Mouse (Mus musculus): ENCODE results near the gene Rgsl1. TPM values are rescaled to one million over a fixed set of nuclear protein-coding genes. Genes with fewer than 3 reads are reported as not detected.

Gene Rgsl1
- total RNA-seq, 1 experiment from 2014 or later, result not detected

DNA sequence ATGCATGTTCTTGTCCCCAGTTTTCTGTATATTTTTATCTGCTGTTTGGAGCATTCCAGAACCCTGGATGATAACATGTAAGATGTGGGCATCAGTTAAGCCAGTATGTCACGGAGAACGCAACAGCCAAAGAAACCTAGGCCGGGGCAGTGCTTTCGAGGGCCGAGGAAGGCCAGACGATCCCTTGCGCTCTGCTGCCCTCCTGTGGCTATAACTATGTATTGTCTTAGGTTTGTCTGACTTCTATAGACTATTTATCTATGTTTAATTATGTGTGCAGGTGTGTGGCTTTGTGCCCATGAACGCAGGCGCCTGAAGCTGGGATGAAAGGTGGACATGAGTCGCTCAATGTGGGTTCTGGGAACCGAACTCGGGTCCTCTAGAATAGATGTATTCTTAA, 97.2 kb downstream of the Rgsl1 start:
- peak; percentile 59 for ATAC-seq (ENCODE audit: extremely low read depth, insufficient number of reproducible peaks, low FRiP score, poor library complexity, severe bottlenecking)

DNA sequence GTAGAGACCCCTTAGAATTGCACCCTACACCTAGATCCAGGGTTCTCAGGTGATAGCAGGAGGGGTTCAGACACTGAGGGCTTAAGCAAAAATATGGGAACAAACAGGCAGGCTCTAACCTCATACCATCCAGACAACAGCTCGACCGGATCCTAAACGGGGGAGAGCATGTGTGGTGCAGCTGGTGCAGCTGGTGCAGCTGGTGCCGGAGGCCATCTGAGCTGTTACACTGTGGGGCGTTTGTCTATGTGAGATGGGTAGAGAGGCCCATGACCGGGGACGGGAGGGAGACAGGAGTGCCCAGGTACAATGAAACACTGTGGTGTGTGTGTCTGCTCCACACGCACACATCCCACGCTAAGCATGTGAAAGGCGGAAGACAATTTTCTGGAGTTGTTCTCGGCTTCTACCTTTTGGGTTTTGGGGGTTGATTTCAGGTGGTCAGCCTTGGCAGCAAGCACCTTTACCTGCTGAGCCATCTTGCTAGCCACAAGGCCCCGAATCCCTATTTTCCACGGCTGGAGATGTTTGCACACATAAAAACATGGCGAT, 97.7 kb downstream of the Rgsl1 start:
- no peak for ATAC-seq (ENCODE audit: extremely low read depth, insufficient number of reproducible peaks, low FRiP score, poor library complexity, severe bottlenecking)

DNA sequence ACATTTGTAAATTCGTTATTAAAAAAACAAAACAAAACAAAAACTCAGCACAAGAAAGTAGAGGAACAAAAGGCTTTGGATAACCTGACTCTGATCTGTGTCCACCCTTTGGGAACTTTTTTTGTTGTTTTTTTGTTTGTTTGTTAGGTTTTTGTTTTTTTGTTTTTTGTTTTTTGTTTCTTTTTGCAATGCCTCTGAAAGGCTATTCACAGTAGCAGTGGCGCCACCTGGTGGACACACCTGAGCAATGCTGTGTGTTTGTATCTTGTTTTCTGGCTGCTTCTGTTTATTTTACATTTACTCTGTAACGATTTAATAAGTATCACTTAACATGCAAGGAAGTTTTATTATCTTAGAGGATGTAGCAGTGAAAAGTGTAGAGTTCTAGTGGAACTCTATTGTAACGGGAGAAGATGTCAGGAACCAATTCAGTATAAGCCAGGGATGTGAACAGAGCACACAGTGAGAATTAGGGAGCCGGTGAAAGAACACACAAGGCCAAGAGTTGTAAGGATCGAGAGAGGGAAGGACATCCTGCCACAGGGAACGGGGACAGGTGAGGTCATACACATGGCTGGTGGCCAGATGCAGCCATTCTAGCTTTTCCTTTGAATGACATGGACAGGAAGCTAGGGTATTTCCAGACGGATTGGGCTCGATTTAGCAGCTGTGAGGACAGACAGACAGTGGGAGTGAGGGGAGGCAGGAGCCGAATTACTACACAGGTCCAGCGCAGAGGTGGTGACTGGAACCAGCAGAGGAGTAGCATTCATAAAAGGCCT, 101.4 kb downstream of the Rgsl1 start:
- ATAC-seq (ENCODE audit: extremely low read depth, insufficient number of reproducible peaks, low FRiP score, poor library complexity, severe bottlenecking), result no peak

DNA sequence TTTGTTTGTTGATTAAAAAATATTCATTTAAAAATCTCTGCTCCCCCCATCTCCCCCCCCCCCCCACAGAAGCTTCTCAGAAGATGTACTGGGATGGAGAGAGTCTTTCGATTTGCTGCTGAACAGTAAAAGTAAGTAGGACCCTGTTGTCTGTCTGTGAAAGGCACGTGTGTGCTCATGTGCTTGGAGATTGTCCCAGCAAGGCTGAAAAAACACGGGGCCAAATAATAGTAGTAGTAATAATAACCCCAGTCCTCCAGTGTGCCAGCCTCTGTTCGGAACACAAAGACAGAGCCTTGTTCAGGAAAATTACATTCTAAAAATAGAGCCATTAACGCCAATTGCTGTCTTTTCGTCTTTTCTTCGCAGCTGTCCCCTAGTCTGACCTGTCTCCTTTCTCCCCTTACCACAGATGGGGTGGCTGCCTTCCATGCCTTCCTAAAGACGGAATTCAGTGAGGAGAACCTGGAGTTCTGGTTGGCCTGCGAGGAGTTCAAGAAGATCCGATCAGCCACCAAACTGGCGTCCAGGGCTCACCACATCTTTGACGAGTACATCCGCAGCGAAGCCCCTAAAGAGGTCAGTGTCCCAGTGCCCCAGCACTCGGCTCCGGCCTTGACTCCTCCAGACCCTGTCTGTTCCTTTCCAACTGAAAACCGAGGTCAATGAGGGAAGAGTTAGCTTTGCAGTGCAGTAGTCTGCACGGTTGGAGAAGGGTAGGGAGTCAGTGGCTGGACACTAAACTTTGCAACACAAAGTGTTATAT, 102.2 kb downstream of the Rgsl1 start:
- ATAC-seq (ENCODE audit: extremely low read depth, insufficient number of reproducible peaks, low FRiP score, poor library complexity, severe bottlenecking), result no peak

DNA sequence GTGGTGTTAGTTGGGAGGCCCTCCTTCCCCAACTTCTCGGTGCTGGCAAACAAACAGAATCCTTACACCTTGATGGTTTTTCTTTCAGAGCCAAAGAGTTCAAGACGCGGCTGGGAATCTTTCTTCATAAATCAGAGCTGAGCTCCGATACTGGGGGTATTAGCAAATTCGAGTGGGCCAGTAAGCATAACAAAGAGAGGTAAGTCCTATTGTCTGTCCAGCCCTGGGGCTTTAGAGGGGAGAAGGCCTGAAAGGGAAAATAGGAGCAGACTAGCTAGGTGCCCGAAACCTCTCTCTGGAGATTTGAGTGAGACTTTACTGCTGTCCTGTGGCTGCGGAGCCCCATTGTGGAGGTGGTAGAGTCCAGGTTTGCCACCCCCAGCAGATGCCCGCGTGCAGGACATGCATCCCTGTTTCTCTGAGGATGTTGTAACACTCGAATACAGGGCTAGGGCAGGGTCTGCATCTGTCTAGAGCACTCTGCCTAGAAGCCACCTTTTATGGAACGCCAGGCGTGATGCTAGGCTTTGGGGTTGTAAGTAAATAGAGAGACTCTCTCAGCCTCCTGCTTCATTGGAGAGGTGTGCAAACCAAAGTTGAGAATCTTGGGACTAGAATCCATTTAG, 103.1 kb downstream of the Rgsl1 start:
- ATAC-seq (ENCODE audit: extremely low read depth, insufficient number of reproducible peaks, low FRiP score, poor library complexity, severe bottlenecking), result no peak

DNA sequence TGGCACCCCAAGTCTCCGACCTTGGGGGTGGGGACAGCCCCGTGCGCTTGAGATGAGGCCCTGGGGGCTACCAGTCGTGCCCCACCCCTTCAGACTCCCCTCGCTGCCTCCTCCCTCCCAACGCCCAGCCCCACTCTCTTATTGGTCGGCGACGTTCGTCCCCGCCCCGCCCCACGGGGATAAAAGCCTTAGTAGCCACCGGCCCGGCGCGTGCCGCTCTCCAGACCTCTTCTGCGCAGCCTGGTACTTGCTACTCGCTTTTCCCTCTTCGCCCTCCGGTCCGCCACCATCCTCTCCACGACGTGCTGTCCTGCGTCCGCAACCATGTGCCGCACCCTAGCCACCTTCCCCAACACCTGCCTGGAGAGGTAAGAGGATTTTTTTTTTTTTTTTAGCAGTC, 103.8 kb downstream of the Rgsl1 start, which contains the start of gene Rgs16:
Rgs16 (plus strand) TSS at position 205 of the 400 bp plus-strand sequence.
- no peak for ATAC-seq (ENCODE audit: extremely low read depth, insufficient number of reproducible peaks, low FRiP score, poor library complexity, severe bottlenecking)

DNA sequence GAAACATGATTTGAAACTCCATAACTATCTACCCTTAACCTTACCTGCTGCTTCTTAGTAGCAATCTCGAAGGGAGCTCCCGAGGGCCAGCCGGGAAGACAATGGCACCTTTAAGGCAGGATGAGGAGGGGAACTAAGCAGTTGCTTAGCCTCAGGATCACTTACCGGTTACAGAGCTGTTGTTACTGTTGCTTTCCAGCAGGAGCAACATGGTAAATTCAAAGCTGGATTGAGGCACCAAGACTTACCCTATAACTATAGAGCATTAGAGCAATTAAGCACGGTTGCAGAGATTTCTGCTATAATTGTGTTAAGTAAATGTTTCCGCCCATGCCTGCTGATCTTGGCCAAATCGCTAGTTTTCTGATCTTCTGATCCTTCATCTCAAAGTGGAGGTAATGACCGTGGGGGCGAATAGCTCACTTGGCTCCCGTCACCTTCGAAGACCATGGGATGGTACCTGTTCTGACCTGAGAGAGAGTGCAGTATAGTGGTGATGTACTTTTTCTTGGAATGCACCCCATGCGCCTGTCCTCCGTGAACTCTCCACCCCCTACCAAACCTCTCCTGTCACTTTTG, 104.4 kb downstream of the Rgsl1 start:
- ATAC-seq (ENCODE audit: extremely low read depth, insufficient number of reproducible peaks, low FRiP score, poor library complexity, severe bottlenecking), result no peak

DNA sequence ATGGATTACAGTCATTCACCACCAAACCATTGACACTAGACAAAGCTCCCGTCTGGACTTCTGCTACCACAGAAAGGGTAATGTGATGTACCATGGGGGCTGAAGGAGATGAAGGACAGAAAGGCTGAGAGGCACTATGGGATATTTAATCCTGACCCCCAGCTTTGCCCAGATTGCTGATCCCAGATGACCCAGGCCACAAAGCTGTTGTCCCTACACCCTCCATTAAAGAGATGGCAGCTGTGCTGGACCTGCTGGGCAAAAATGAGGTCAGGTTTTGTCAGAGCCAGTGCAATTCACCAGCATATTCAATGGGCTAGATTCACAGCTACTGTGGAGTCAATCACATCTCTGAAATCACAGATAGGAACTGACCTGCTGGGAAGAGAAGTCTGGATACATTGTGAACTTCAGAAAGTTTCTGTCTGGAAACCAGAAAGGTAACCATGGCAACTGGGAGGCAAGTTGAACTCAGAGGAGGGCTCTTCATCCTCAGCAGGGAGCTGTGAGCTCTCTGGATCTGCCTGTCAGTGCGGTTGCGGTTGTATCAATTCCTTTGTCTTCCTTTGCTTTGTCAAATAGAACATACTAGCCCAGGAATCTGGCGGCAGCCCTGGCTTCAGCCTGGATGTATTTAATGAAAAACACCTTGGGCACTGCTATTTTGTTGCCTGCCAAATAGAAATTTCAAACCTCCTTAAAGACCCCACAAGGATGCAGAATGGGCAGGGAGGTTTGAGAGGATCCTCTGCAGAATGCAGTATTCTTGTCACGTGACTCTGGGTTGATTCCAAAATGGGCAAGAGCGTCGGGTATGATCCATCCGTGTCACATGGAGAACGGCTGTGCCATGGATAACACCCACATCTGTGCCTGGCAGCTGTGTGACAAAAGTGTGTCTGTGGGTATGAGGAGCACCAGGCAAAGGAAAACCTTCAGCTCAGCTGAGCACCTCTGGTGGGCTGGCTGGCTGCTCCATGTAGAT, 106.5 kb downstream of the Rgsl1 start:
- no peak for ATAC-seq (ENCODE audit: extremely low read depth, insufficient number of reproducible peaks, low FRiP score, poor library complexity, severe bottlenecking)

DNA sequence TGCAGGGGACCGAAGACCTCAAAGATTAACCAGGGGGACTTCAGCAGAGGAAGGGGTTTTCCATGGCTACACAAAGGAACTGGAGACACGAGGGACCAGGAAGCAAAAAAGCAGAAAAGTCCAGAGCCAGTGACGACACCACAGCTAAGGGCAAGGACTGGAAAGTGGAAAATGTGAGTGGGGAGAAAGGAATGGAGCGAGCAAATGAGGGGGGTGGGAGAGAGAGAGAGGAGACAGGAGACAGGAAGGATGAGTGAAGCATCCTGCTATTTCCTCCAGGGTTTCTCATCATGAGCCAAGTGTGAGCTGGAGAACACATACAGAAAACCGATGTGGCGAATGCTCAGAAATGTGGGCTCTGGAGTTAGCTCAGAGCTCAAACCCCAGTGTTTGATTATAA, 107.8 kb downstream of the Rgsl1 start:
- no peak for ATAC-seq (ENCODE audit: extremely low read depth, insufficient number of reproducible peaks, low FRiP score, poor library complexity, severe bottlenecking)

DNA sequence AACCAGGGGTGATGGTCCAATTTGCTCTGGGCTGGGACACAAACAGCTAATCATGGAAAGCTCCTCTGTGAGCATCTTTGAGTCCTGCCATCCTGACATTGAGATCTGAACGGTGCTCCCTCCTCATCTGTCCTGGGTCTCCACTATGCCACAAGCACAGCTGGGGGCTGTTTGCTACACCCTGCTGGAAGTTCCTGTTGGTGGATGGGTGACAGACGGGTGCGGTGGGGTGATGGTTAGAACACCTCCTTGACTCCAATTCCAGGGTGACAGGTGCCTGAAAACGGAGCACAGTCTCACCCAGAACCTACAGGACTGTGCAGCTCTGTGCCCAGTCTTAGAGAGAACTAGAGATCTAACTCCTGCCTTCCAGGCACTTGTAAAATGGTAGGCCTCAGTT, 109.1 kb downstream of the Rgsl1 start:
- ATAC-seq (ENCODE audit: extremely low read depth, insufficient number of reproducible peaks, low FRiP score, poor library complexity, severe bottlenecking), result no peak

DNA sequence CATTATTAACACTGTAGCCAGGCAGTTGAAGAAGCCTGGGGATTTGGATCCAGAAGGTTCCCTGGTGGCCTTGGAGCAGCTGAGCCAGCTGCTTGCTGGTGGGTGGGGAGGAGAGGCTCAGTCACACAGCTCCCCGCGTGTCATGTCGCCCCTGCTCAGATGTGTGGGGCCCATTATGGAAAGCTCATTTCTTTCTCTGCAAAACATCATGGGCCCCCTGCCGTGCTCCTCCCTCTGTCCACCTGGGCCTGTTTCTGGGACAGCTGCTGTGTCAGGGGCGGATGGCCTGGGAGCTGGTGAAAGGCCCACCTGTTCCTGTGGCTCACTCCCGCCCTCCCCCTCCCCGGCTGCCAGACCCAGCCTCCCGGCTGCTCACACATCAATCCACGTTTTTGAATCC, 110.8 kb downstream of the Rgsl1 start:
- ATAC-seq (ENCODE audit: extremely low read depth, insufficient number of reproducible peaks, low FRiP score, poor library complexity, severe bottlenecking), result no peak

DNA sequence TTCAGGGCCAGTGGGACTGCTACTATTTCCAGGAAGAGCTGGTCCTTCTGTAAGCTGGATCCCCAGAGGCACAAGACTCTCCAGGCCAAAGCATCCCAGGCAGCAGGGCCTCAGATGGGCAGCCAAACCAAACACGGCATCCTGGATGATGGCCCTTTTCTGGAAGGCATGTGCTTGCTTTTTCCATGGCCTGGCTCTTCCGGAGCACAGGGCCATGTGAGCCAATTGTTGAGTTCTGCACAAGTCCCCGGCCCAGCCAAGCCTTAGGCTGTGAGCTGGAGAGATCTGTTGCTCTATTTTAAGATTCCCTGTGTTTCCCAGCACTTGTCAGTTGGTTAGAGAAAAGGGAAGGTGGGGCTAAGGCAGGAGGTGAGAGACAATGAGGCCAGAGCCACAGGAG, 113.3 kb downstream of the Rgsl1 start:
- no peak for ATAC-seq (ENCODE audit: extremely low read depth, insufficient number of reproducible peaks, low FRiP score, poor library complexity, severe bottlenecking)

DNA sequence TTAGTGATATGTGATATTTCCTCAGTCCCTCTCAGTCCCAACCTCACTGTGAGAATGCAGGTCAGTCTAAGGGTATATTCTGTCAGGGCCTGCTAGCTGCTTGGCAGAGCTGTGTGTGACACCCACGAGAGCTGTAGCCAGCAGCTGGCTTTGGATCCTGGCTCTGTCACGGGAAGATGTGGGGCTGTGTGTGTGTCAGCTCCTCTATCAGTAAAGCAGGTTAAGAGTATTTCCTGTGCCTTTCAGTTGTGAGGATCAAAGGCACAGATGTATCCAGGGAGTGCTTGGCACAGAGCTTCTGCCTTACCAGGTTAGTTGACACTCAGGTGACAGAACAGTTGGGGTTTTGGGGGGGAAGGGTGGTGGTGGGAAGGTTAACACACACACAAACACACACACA, 114.1 kb downstream of the Rgsl1 start:
- ATAC-seq (ENCODE audit: extremely low read depth, insufficient number of reproducible peaks, low FRiP score, poor library complexity, severe bottlenecking), result no peak

Other genes starting within 250 kb of the Rgsl1 start
- not detected in 2 replicates for gene Rgs8, start 191.1 kb downstream of the Rgsl1 start, total RNA-seq (2017)
- gene Rgs16, start 103.8 kb downstream of the Rgsl1 start, total RNA-seq (2017), result not detected in 2 replicates
- gene Rnasel, start 94.7 kb downstream of the Rgsl1 start, total RNA-seq (2017), result 159 and 184 TPM in 2 replicates
- gene Teddm1b, start 30.2 kb upstream of the Rgsl1 start, total RNA-seq (2017), result 0.25 TPM in 1 of 2 replicates, not detected in the other
- not detected in 2 replicates for gene Teddm1a, start 47.6 kb upstream of the Rgsl1 start, total RNA-seq (2017)
- 77.4 and 82.9 TPM in 2 replicates for gene Glul, start 55.8 kb upstream of the Rgsl1 start, total RNA-seq (2017)
- gene Teddm2, start 56.1 kb upstream of the Rgsl1 start, total RNA-seq (2017), result 1.1 and 1.5 TPM in 2 replicates